Mouse (Mus musculus): ENCODE data around the gene S100a14. TPM values are rescaled to one million over a fixed set of nuclear protein-coding genes. Genes with fewer than 3 reads are reported as not detected.

Gene S100a14
- polyA plus RNA-seq, 1 experiment from 2014 or later = 134 TPM

DNA sequence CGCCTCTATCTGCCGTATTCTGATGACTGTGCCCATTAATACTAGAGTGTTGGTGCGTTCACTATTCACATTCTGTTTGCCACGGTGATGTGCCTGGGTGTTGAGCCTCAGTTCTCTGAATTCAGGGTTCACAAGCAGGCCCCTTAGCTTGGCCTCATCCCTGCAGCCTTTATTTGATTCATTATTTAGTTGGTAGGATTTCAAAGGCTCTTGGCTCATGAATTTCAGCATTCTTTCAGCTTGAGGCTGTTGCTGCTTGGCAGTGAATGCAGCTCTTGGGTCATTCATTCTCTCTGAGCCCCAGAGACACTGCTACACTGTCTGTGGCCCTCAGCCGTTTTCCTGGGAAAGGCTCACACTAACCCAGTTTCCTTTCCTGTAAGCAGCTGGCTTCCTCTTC, 29.3 kb downstream of the S100a14 start:
- Histone ChIP-seq H3K27me3 (no peaks in the 10 kb centered on the region), H3K9me3 (replicated peaks) (no peaks in the 10 kb centered on the region), H3K4me3 (replicated peaks) (no peak overlapping the region), H3K9ac (no peak overlapping the region), H3K4me2 (replicated peaks) (no peak overlapping the region), H3K36me3 (no peaks in the 10 kb centered on the region), H3K27ac (replicated peaks) (peak overlapping the region; percentile 28; the same call in 1 of the 2 replicates), H3K4me1 (peaks cover 8% of the 10 kb centered on the region; the same call in 1 of the 2 replicates)
- 48% methylated on average over 5 of the region's 5 CpGs for WGBS
- ATAC-seq (ENCODE audit: insufficient number of reproducible peaks, low FRiP score, low TSS enrichment, low read depth) = no peak

DNA sequence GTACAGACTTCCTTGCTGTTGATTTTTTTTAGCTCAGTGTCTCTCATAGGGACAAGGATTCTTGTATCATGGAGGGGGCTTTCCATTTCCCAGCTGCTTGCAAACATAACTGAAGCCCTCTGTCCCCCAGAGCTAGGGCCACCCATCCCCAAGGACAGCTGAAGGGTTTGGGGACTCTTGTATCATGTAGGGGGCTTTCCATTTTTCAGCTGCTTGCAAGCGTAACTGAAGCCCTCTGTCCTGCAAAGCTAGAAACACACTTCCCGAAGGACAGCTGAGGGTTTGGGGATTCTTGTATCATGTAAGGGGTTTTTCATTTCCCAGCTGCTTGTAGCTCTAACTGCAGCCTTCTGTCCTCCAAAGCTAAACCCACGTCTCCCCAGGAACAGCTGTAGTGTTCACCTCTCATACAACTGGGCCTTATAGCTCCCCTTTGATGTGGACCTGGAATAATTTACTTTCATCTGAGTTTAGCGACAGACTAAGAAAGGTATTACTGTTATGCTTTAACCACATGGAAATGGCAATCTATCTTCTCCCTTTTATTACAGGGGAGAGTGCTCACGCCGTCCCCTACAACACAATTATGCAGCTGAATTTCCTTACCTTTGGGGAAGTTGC, 33.5 kb downstream of the S100a14 start, which contains the start of gene S100a3:
Gene S100a3, plus strand, starts transcription at position 571 of the 621 bp plus-strand sequence.
- Histone ChIP-seq H3K9me3 (replicated peaks) (no peaks in the 10 kb centered on the region), H3K9ac (no peak within 1 kb of the TSS), H3K4me2 (replicated peaks) (no peak within 1 kb of the TSS), H3K4me1 (peaks cover 8% of the 10 kb centered on the region; the same call in 1 of the 2 replicates), H3K27me3 (no peaks in the 10 kb centered on the region), H3K4me3 (replicated peaks) (no peak within 1 kb of the TSS), H3K36me3 (no peaks in the 10 kb centered on the region), H3K27ac (replicated peaks) (0 out of 2 replicates have a peak within 1 kb of the TSS, but pooled peaks have one; percentile 7)
- 70% methylated on average over 6 of the region's 6 CpGs for WGBS
- ATAC-seq (ENCODE audit: insufficient number of reproducible peaks, low FRiP score, low TSS enrichment, low read depth) = no peak

DNA sequence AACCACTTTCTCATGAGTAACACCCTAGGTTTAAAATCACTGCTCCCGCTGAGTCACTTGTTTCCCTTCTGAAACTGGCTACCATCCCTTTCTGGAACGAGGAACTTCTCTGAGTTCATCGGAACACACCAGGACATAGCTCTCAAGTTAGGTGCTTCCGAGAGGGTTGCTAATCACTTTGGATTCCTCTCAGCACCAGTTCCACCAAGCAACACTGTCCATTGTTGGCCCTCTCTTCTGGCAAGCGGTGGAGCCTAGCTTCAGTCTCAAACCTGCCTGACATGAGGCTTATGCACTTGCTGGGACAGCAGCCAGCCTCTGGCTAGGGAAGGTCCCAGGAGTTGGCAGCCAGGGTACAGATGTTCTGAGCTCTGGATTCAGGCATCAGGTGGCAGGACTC, 48.0 kb downstream of the S100a14 start:
- Histone ChIP-seq H3K4me2 (replicated peaks) (no peak overlapping the region), H3K4me3 (replicated peaks) (no peak overlapping the region), H3K4me1 (no peaks in the 10 kb centered on the region), H3K27me3 (no peaks in the 10 kb centered on the region), H3K9ac (no peak overlapping the region), H3K27ac (replicated peaks) (no peak overlapping the region), H3K36me3 (no peaks in the 10 kb centered on the region), H3K9me3 (replicated peaks) (no peaks in the 10 kb centered on the region)
- 75% methylated on average over 5 of the region's 5 CpGs for WGBS
- no peak for ATAC-seq (ENCODE audit: insufficient number of reproducible peaks, low FRiP score, low TSS enrichment, low read depth)

DNA sequence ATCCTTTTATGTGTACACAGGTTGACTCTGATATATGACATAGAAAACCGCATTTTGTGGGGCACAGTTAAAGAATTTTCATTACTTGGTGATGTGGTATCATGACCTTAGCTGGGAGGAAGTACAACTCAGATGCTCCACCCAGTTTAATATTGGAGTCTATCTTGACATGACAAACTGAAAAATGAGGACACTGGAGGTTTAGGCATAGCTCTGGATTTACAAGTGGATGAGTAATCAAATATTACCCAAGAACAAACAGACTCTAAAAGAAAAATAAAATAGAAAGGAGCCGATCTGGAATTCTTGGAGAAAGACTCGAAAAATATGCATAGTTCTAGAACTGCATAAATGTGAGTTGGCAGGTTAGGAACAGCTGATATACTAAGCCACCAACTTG, 48.7 kb downstream of the S100a14 start:
- no peak overlapping the region for H3K9ac ChIP-seq
- 75% methylated on average over 3 of the region's 3 CpGs for WGBS

DNA sequence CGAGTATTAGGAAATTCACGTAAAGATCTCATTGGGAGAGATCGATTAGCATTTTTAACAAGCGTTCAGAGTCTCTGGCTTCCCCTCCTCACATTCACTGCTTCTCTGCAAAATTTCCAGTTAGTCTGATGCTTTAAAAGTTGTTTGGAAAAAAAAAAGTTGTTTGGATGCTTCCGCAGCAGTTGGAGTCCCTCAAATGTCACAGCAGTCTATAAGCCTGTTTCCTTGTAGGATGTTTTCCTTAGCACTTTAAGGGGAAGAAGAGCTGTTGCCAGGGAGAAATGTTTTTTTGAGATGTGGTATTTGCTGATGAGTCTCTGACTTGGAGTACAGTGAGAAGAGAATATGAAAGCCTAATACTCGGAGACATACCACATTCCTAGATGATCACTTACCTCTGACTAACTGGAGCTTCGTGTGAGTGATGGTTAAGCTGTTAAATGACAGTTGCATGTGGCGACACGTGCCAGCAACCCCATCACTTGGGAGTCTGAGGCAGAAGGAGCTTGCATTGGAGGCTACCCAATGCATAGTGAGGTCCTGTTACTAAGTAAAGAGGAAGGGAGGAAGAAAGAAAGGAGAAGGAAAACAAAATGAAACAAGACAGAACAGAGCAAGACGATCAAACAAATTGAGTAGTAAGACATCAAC, 49.8 kb downstream of the S100a14 start:
- no peak overlapping the region for H3K27ac ChIP-seq (replicated peaks)
- no peaks in the 10 kb centered on the region for H3K36me3 ChIP-seq
- H3K4me2 ChIP-seq (replicated peaks) = no peak overlapping the region
- H3K9ac ChIP-seq = no peak overlapping the region
- H3K4me3 ChIP-seq (replicated peaks) = no peak overlapping the region
- no peak for ATAC-seq (ENCODE audit: insufficient number of reproducible peaks, low FRiP score, low TSS enrichment, low read depth)
- no peaks in the 10 kb centered on the region for H3K27me3 ChIP-seq
- H3K9me3 ChIP-seq (replicated peaks) = no peaks in the 10 kb centered on the region
- H3K4me1 ChIP-seq = 0 out of 2 replicates have a peak, but pooled peaks cover 3% of the 10 kb centered on the region
- WGBS = 55% methylated on average over 10 of the region's 10 CpGs

More for the DNA sequence above, 48.7 kb downstream of the S100a14 start:
- H3K4me1 ChIP-seq = 0 out of 2 replicates have a peak, but pooled peaks cover 3% of the 10 kb centered on the region
- ATAC-seq (ENCODE audit: insufficient number of reproducible peaks, low FRiP score, low TSS enrichment, low read depth) = no peak
- H3K4me3 ChIP-seq (replicated peaks) = no peak overlapping the region
- H3K9me3 ChIP-seq (replicated peaks) = no peaks in the 10 kb centered on the region
- no peak overlapping the region for H3K4me2 ChIP-seq (replicated peaks)
- H3K27me3 ChIP-seq = no peaks in the 10 kb centered on the region
- H3K36me3 ChIP-seq = no peaks in the 10 kb centered on the region
- no peak overlapping the region for H3K27ac ChIP-seq (replicated peaks)

Other genes starting within 250 kb of the S100a14 start
- gene Gatad2b, start 233.7 kb upstream of the S100a14 start, polyA plus RNA-seq (2015; fragmentation: Nextera tagmentation; extraction: Ambion mirVana) = 15.2 and 16.8 TPM in 2 replicates
- 32.1 and 34.6 TPM in 2 replicates for gene Slc27a3, start 136.9 kb upstream of the S100a14 start, polyA plus RNA-seq (2015; fragmentation: Nextera tagmentation; extraction: Ambion mirVana)
- gene Ints3, start 93.2 kb upstream of the S100a14 start, polyA plus RNA-seq (2015; fragmentation: Nextera tagmentation; extraction: Ambion mirVana) = 27.6 and 28.5 TPM in 2 replicates
- 5.9 and 6.2 TPM in 2 replicates for gene Npr1, start 61.0 kb upstream of the S100a14 start, polyA plus RNA-seq (2015; fragmentation: Nextera tagmentation; extraction: Ambion mirVana)
- gene Ilf2, start 50.7 kb upstream of the S100a14 start, polyA plus RNA-seq (2015; fragmentation: Nextera tagmentation; extraction: Ambion mirVana) = 182 and 183 TPM in 2 replicates
- gene Snapin, start 35.8 kb upstream of the S100a14 start, polyA plus RNA-seq (2015; fragmentation: Nextera tagmentation; extraction: Ambion mirVana) = 95.4 and 104 TPM in 2 replicates
- gene Chtop, start 17.4 kb upstream of the S100a14 start, polyA plus RNA-seq (2015; fragmentation: Nextera tagmentation; extraction: Ambion mirVana) = 155 and 159 TPM in 2 replicates
- gene S100a1, start 12.5 kb upstream of the S100a14 start, polyA plus RNA-seq (2015; fragmentation: Nextera tagmentation; extraction: Ambion mirVana) = 52.3 and 63.7 TPM in 2 replicates
- 45.9 and 51.8 TPM in 2 replicates for gene S100a13, start 12.4 kb upstream of the S100a14 start, polyA plus RNA-seq (2015; fragmentation: Nextera tagmentation; extraction: Ambion mirVana)
- 321 and 322 TPM in 2 replicates for gene S100a16, start 10.4 kb downstream of the S100a14 start, polyA plus RNA-seq (2015; fragmentation: Nextera tagmentation; extraction: Ambion mirVana)
- 35.0 and 74.2 TPM in 2 replicates for gene S100a3, start 33.7 kb downstream of the S100a14 start, polyA plus RNA-seq (2015; fragmentation: Nextera tagmentation; extraction: Ambion mirVana)
- not detected in 2 replicates for gene S100a2, start 63.4 kb downstream of the S100a14 start, polyA plus RNA-seq (2015; fragmentation: Nextera tagmentation; extraction: Ambion mirVana)
- gene Gm42674, start 75.0 kb downstream of the S100a14 start, polyA plus RNA-seq (2015; fragmentation: Nextera tagmentation; extraction: Ambion mirVana) = not detected in 2 replicates
- 24.9 and 31.5 TPM in 2 replicates for gene S100a4, start 76.9 kb downstream of the S100a14 start, polyA plus RNA-seq (2015; fragmentation: Nextera tagmentation; extraction: Ambion mirVana)
- 2.8 and 3.1 TPM in 2 replicates for gene S100a5, start 81.7 kb downstream of the S100a14 start, polyA plus RNA-seq (2015; fragmentation: Nextera tagmentation; extraction: Ambion mirVana)
- 449 and 474 TPM in 2 replicates for gene S100a6, start 86.0 kb downstream of the S100a14 start, polyA plus RNA-seq (2015; fragmentation: Nextera tagmentation; extraction: Ambion mirVana)
- gene S100a7a, start 127.2 kb downstream of the S100a14 start, polyA plus RNA-seq (2015; fragmentation: Nextera tagmentation; extraction: Ambion mirVana) = 6.0 and 8.7 TPM in 2 replicates
- gene S100a8, start 142.1 kb downstream of the S100a14 start, polyA plus RNA-seq (2015; fragmentation: Nextera tagmentation; extraction: Ambion mirVana) = 35.0 and 35.3 TPM in 2 replicates
- 22.1 TPM in 2 replicates for gene S100a9, start 168.9 kb downstream of the S100a14 start, polyA plus RNA-seq (2015; fragmentation: Nextera tagmentation; extraction: Ambion mirVana)
- 0.25 and 0.41 TPM in 2 replicates for gene Pglyrp4, start 200.1 kb downstream of the S100a14 start, polyA plus RNA-seq (2015; fragmentation: Nextera tagmentation; extraction: Ambion mirVana)